Mouse (Mus musculus) bone marrow, adult 2 months (tissue): Measurements from ENCODE around the gene Ulk4. TPM values are rescaled to one million over a fixed set of nuclear protein-coding genes. Genes with fewer than 3 reads are reported as not detected.
A peak's percentile ranks its signal among the peaks of the same experiment; 100 is the strongest.

ENCODE experiments used
- H3K27ac ChIP-seq: fragments of 200-500 bp; 2 replicates; pipeline ENCODE4 v1.5.1; 2012; ENCODE audit warnings: low read depth, mild to moderate bottlenecking, control low read depth, inconsistent platforms, low read length; ENCODE audit not compliant: control insufficient read depth, poor library complexity, insufficient read depth
- H3K4me1 ChIP-seq: fragments of 200-500 bp; 2 replicates; pipeline ENCODE4 v1.6.1; 2011; ENCODE audit warnings: low read length; ENCODE audit not compliant: control insufficient read depth, insufficient read depth
- H3K4me3 ChIP-seq: fragments of 200-500 bp; replicated peaks from 2 replicates; pipeline ENCODE3; 2011; ENCODE audit warnings: mild to moderate bottlenecking, low read depth, low read length, control low read depth; ENCODE audit not compliant: control insufficient read depth
- CTCF ChIP-seq: fragments of 200-500 bp; IDR thresholded peaks from 2 replicates; pipeline ENCODE4 v1.5.1; 2011; ENCODE audit warnings: low read length, control low read depth; ENCODE audit not compliant: control insufficient read depth, insufficient read depth
- POLR2A ChIP-seq: fragments of 200-500 bp; IDR thresholded peaks from 2 replicates; pipeline ENCODE4 v1.6.1; 2011; ENCODE audit warnings: low read depth, mild to moderate bottlenecking, control low read depth, low read length, borderline replicate concordance; ENCODE audit not compliant: control insufficient read depth
- WGBS: fragments of 180-500 bp; shearing (Covaris S2); methylation state at CpG from one replicate; pipeline ENCODE4 v1.1.7; 2018; 5-methylcytosine and 5-hydroxymethylcytosine counted together
- polyA plus RNA-seq: library from polyadenylated mRNA; stranded (reverse); fragments of >200 nt; gene quantifications from 2 replicates; pipeline ENCODE4 v1.2.4, GENCODE M21; 2011; ENCODE audit warnings: low replicate concordance; ENCODE audit not compliant: missing spikeins, insufficient read depth, insufficient read length

Gene Ulk4
- polyA plus RNA-seq, 1 experiment, result not detected

DNA sequence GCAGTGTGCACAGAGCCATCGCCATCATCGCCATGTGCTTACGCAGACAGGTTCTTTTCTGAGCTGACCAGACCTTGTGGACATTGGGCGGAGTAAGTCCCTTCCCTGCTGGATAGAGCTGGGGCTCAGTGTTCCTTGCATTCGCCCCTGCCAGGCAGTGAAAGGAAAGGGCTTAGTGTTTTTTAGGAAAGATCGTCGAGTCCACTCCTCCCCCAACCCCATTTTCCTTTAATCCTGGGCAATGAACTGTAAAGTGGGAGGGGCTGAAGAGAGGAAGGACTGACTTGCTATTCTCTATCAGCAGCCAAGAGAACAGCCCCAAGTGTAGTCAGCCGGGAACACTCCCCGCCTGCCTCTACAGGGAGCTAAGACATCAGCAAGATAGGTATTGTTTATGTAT lies 26.8 kb upstream of the Ulk4 start:
- H3K27ac ChIP-seq, result no peak overlapping the region
- no peak overlapping the region for H3K4me3 ChIP-seq
- WGBS, result 76% methylated on average over 9 of the region's 9 CpGs
- peaks cover 9% of the 10 kb centered on the region; the same call in 1 of the 2 replicates for H3K4me1 ChIP-seq
- TF ChIP-seq POLR2A, result no peak
- no peak for TF ChIP-seq CTCF

GRCm38 (mm10) chr9:121303086-121303485 lies 26.1 kb upstream of the Ulk4 start:
- TF ChIP-seq CTCF, result no peak
- no peak for TF ChIP-seq POLR2A
- WGBS, result 69% methylated on average over 6 of the region's 6 CpGs
- no peak overlapping the region for H3K4me3 ChIP-seq
- H3K4me1 ChIP-seq, result peaks cover 9% of the 10 kb centered on the region; the same call in 1 of the 2 replicates
- H3K27ac ChIP-seq, result no peak overlapping the region

DNA sequence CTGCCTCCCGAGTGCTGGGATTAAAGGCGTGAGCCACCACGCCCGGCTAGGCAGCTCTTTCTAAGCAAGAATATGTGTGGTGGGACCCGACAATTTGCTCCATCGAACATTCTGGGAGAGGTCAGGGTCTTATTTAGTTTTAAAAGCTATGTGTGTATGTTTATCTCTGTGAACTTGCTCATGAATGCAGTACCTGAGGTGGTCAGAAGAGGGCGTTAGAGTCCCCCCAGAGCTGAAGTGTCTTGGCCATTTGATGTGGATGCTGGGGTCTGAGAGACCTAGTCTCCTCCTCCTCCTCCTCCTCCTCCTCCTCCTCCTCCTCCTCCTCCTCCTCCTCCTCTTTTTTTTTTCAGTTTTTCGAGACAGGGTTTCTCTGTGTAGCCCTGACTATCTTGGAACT lies 25.5 kb upstream of the Ulk4 start:
- Histone ChIP-seq H3K4me3 (no peak overlapping the region), H3K4me1 (peaks cover 9% of the 10 kb centered on the region; the same call in 1 of the 2 replicates), H3K27ac (no peak overlapping the region)
- peak; percentile 38; the same call in 1 of the 2 replicates for TF ChIP-seq CTCF
- no peak for TF ChIP-seq POLR2A
- 73% methylated on average over 7 of the region's 8 CpGs for WGBS

DNA sequence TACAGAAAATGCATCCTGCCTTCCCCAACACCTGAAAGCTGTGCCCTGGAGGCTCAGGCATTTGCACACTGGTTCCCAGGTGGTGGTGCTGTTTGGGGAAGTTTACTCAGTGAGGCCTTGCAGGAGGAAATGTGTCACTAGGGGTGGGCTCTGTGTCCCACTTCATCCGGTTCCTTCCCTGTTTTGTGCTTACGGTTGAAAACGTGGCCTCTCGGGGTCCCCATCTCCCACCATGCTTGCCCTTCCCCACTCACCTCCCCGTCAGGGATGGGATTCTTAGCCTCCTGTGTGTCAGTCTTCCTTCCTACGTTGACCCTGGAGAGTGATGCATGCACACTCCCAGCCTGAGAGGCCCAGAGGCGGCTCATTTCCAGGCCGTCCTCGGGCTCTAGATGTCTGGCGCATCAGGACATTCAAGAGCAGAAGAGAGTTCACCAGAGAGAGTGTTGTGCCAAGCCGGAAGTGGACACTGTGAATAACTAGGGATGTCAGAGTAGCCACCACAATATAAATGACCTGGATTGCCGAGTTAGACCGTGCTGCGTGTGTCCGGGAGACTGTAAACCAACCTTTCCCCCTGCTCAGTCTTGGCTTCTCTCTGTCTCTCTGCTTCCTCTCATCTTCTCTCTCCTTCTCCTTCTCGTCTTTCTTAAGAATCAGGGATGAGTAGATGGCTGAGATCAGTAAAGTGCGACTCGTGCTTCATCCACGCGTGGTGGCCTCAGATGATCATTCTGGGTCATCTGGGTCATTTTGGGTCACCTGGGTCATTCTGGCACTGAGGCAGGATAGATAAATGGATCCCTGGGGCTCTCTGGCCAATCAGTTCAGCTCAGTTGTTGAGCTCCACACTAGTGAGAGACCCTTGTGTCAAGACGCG lies 24.3 kb upstream of the Ulk4 start:
- H3K4me1 ChIP-seq, result peaks cover 9% of the 10 kb centered on the region; the same call in 1 of the 2 replicates
- peak overlapping the region; percentile 38; the same call in 1 of the 2 replicates for H3K27ac ChIP-seq

DNA sequence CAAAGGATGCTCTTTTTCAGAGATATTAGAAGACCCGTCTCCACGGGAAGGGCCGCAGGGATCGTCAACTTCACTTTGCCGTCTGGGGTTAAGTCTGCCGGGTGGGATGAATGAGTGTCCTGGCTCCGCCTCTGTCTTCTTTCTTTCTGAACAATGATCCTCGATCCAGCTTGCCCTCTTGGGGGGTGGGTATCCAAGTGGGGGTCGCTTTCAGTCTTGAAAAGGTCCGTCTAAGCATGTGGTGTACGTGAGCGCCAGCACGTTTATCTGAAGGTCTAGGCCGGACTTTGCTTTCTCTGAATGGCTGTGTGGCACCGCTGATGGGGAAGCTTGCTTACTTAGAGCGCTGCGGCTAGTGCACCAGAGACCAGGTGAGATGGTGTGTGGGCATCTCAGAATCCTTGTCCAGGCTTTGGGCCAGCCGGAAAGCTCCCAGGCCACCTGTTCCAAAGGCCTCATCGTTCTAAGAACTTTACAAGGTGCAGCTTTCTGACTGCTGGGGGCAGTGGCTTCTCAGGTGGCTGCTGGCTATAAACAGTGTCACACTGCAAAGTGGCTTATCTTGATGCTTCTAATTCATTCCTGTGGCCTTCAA lies 23.1 kb upstream of the Ulk4 start:
- H3K27ac ChIP-seq, result no peak overlapping the region
- 83% methylated on average over 19 of the region's 19 CpGs for WGBS

More for the DNA sequence above, 24.3 kb upstream of the Ulk4 start:
- WGBS, result 54% methylated on average over 22 of the region's 22 CpGs
- H3K4me3 ChIP-seq, result peak overlapping the region; percentile 9
- TF ChIP-seq POLR2A (no peak), CTCF (peak; percentile 26; the same call in 1 of the 2 replicates)

GRCm38 (mm10) chr9:121299223-121299755 lies 22.3 kb upstream of the Ulk4 start:
- 49% methylated on average over 9 of the region's 9 CpGs for WGBS
- H3K27ac ChIP-seq, result peak overlapping the region; percentile 56
- H3K4me3 ChIP-seq, result no peak overlapping the region

More for the DNA sequence above, 23.1 kb upstream of the Ulk4 start:
- Histone ChIP-seq H3K4me1 (peaks cover 9% of the 10 kb centered on the region; the same call in 1 of the 2 replicates), H3K4me3 (no peak overlapping the region)
- no peak for TF ChIP-seq POLR2A
- no peak for TF ChIP-seq CTCF

GRCm38 (mm10) chr9:121298411-121299091 lies 21.6 kb upstream of the Ulk4 start:
- Histone ChIP-seq H3K27ac (peak overlapping the region; percentile 76), H3K4me1 (peaks cover 7% of the 10 kb centered on the region; the same call in 1 of the 2 replicates), H3K4me3 (peak overlapping the region; percentile 54)
- WGBS, result 0% methylated on average over 15 of the region's 15 CpGs
- TF ChIP-seq CTCF, result no peak
- TF ChIP-seq POLR2A, result no peak

More at GRCm38 (mm10) chr9:121299223-121299755, 22.3 kb upstream of the Ulk4 start:
- peaks cover 9% of the 10 kb centered on the region; the same call in 1 of the 2 replicates for H3K4me1 ChIP-seq
- no peak for TF ChIP-seq POLR2A
- TF ChIP-seq CTCF, result no peak

DNA sequence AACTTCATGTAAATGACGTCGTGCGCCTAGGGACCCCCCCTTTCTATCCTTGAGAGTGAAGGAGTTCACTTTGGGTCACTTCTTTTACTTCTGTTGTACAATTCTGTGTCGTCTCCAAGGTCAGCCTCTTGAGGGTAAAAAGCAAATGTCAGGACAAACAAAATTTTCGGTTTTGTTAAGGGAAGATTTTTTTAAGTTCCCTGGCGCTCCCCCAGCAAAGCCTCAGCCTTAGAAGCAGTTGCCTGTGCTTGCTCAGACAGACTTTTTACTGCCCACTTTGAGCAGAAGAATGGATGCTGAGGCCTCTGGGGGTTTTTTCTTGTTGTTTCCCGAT lies 21.0 kb upstream of the Ulk4 start:
- Histone ChIP-seq H3K4me3 (peak overlapping the region; percentile 69), H3K27ac (peak overlapping the region; percentile 76), H3K4me1 (peaks cover 7% of the 10 kb centered on the region; the same call in 1 of the 2 replicates)
- WGBS, result under 1% methylated on average over 7 of the region's 7 CpGs
- TF ChIP-seq CTCF, result no peak
